Mouse (Mus musculus) frontal cortex, adult (tissue): ENCODE results near the gene Tmem207.

Experiments
- ATAC-seq: cut with Nextera tagmentation; 2 replicates; pipeline ENCODE4 v1.9.2; 2017; ENCODE audit warnings: mild to moderate bottlenecking, moderate library complexity, mixed read lengths; ENCODE audit not compliant: low TSS enrichment

Tmem207 gene

GRCm38 (mm10) chr16:26456182-26456581 lies 70.4 kb downstream of the Tmem207 start:
- no peak for ATAC-seq

- no peak for ATAC-seq
Observed at GRCm38 (mm10) chr16:26454163-26454562, 72.4 kb downstream of the Tmem207 start.
